In genomic region chr13:21401636-21402286, GRCm38 (mm10) we compare ENCODE assay signal across 8 mouse cellular contexts. TPM values are rescaled to one million over a fixed set of nuclear protein-coding genes. Genes with fewer than 3 reads are reported as not detected.
DNase-seq lines count a peak whose midpoint lies in the region; ATAC-seq and TF ChIP-seq lines count a peak whose summit lies in the region.

No protein-coding gene starts in this region.

- DNase-seq in kidney, postnatal 0 days (ENCODE audit: low spot score): peak; percentile 59
- no peak for DNase-seq in kidney, adult 18-20 months
- peak; percentile 56 for DNase-seq in heart, postnatal 0 days (ENCODE audit: low spot score)
- DNase-seq in midbrain, embryonic 10.5 days (ENCODE audit: low spot score): peak; percentile 13
- no peak for DNase-seq in layer of hippocampus, adult 18-20 months (ENCODE audit: low spot score in 2 of 2)
- no peak for DNase-seq in frontal cortex, postnatal 36 days (ENCODE audit: low spot score in 2 of 2)
- no peak for DNase-seq in natural killer cell, adult 2 months (ENCODE audit: low spot score in 2 of 2)

- H3K4me2 ChIP-seq in kidney, postnatal 0 days (ENCODE audit: low read length): peak overlapping the region; percentile 84
- H3K4me2 ChIP-seq in heart, postnatal 0 days (ENCODE audit: low read depth, low read length): peak overlapping the region; percentile 63

- H3K36me3 ChIP-seq in kidney, postnatal 0 days (ENCODE audit: insufficient read depth, low read length): 0 out of 2 replicates have a peak, but pooled peaks cover 8% of the 10 kb centered on the region
- peaks cover 14% of the 10 kb centered on the region for H3K36me3 ChIP-seq in heart, postnatal 0 days (replicated peaks; ENCODE audit: control insufficient read depth, insufficient read depth, low read length)
- H3K36me3 ChIP-seq in midbrain, embryonic 10.5 days: peaks cover 34% of the 10 kb centered on the region

- ATAC-seq in kidney, postnatal 0 days (replicated peaks; ENCODE audit: low FRiP score, low read depth): no peak
- ATAC-seq in heart, postnatal 0 days (ENCODE audit: insufficient read depth, low read depth): peak; percentile 36

- H3K27me3 ChIP-seq in kidney, postnatal 0 days (ENCODE audit: insufficient read depth, low read length): no peaks in the 10 kb centered on the region
- H3K27me3 ChIP-seq in heart, postnatal 0 days (ENCODE audit: control insufficient read depth, insufficient read depth, low read length): no peaks in the 10 kb centered on the region
- H3K27me3 ChIP-seq in midbrain, embryonic 10.5 days (ENCODE audit: low read depth, poor library complexity, severe bottlenecking): no peaks in the 10 kb centered on the region; the same call in 1 of the 2 replicates

- no peak for TF ChIP-seq POLR2A in bone marrow macrophage, adult 2 months (IDR thresholded peaks at IDR 0.05; ENCODE audit: borderline replicate concordance, low read depth, low read length)

- TF ChIP-seq CTCF in kidney, postnatal 0 days (IDR thresholded peaks at IDR 0.05; ENCODE audit: low read depth): no peak
- TF ChIP-seq CTCF in bone marrow macrophage, adult 2 months (IDR thresholded peaks at IDR 0.05; ENCODE audit: low read depth, low read length): no peak
- TF ChIP-seq CTCF in heart, postnatal 0 days (IDR thresholded peaks at IDR 0.05; ENCODE audit: low read depth): no peak

- no peaks in the 10 kb centered on the region; the same call in 1 of the 2 replicates for H3K4me1 ChIP-seq in kidney, postnatal 0 days (replicated peaks; ENCODE audit: insufficient read depth, low read length)
- peaks cover 2% of the 10 kb centered on the region; the same call in 1 of the 2 replicates for H3K4me1 ChIP-seq in bone marrow macrophage, adult 2 months (ENCODE audit: control insufficient read depth, insufficient read depth, low read length)
- H3K4me1 ChIP-seq in heart, postnatal 0 days (ENCODE audit: control insufficient read depth, insufficient read depth): peaks cover 19% of the 10 kb centered on the region; the same call in 1 of the 2 replicates
- H3K4me1 ChIP-seq in midbrain, embryonic 10.5 days: peaks cover 17% of the 10 kb centered on the region

- H3K9ac ChIP-seq in kidney, postnatal 0 days (ENCODE audit: low read depth, low read length): peak overlapping the region; percentile 88
- peak overlapping the region; percentile 94 for H3K9ac ChIP-seq in heart, postnatal 0 days (replicated peaks; ENCODE audit: low read depth, low read length)

- H3K4me3 ChIP-seq in kidney, postnatal 0 days (replicated peaks; ENCODE audit: low read depth, low read length): peak overlapping the region; percentile 81
- peak overlapping the region; percentile 67 for H3K4me3 ChIP-seq in bone marrow macrophage, adult 2 months (ENCODE audit: insufficient read depth, low read length)
- H3K4me3 ChIP-seq in heart, postnatal 0 days (ENCODE audit: low read depth, low read length): peak overlapping the region; percentile 96
- peak overlapping the region; percentile 88 for H3K4me3 ChIP-seq in midbrain, embryonic 10.5 days

- H3K27ac ChIP-seq in kidney, postnatal 0 days: peak overlapping the region; percentile 87
- no peak overlapping the region for H3K27ac ChIP-seq in bone marrow macrophage, adult 2 months (ENCODE audit: insufficient read depth, low read depth, low read length)
- peak overlapping the region; percentile 95 for H3K27ac ChIP-seq in heart, postnatal 0 days (ENCODE audit: low read depth)
- peak overlapping the region; percentile 93 for H3K27ac ChIP-seq in midbrain, embryonic 10.5 days (replicated peaks)

- WGBS in kidney, postnatal 0 days: 13% methylated on average over 12 of the region's 12 CpGs
- WGBS in heart, postnatal 0 days: 8% methylated on average over 12 of the region's 12 CpGs
- 13% methylated on average over 12 of the region's 12 CpGs for WGBS in midbrain, embryonic 10.5 days

- no peaks in the 10 kb centered on the region for H3K9me3 ChIP-seq in kidney, postnatal 0 days (replicated peaks; ENCODE audit: low read length)
- no peaks in the 10 kb centered on the region for H3K9me3 ChIP-seq in heart, postnatal 0 days (replicated peaks; ENCODE audit: control insufficient read depth, low read length)
- no peaks in the 10 kb centered on the region for H3K9me3 ChIP-seq in midbrain, embryonic 10.5 days (replicated peaks)

- TF ChIP-seq EP300 in heart, postnatal 0 days (IDR thresholded peaks at IDR 0.05; ENCODE audit: low read depth): no peak

RNA-seq across cellular contexts. Expression of gene Zkscan3, which starts 0.8 kb away (rescaled TPM):
- polyA plus RNA-seq in kidney, postnatal 0 days (2015; fragmentation: Nextera tagmentation; extraction: Ambion mirVana): 64.7 and 65.4 TPM in 2 replicates
- polyA plus RNA-seq in bone marrow macrophage, adult 2 months (2012; ENCODE audit: insufficient read depth, insufficient read length, missing spikeins): 54.9 and 59.3 TPM in 2 replicates
- 32.7 and 40.8 TPM in 2 replicates for total RNA-seq in heart, postnatal 0 days (2014; rRNA removed; ENCODE audit: low replicate concordance)
- polyA plus RNA-seq in heart, postnatal 0 days (2015; fragmentation: Nextera tagmentation; extraction: Ambion mirVana): 49.1 and 54.5 TPM in 2 replicates
- 87.1 and 91.1 TPM in 2 replicates for polyA plus RNA-seq in midbrain, embryonic 10.5 days (2016; fragmentation: Nextera tagmentation; extraction: Ambion mirVana)
- 10 to 100 TPM; 36.9 to 41.3 TPM for total RNA-seq in layer of hippocampus, adult 18-20 months (2021)

RNA-seq across cellular contexts. Expression of gene Pgbd1, which starts 39.1 kb away (rescaled TPM):
- 2.0 and 2.5 TPM in 2 replicates for polyA plus RNA-seq in kidney, postnatal 0 days (2015; fragmentation: Nextera tagmentation; extraction: Ambion mirVana)
- polyA plus RNA-seq in bone marrow macrophage, adult 2 months (2012; ENCODE audit: insufficient read depth, insufficient read length, missing spikeins): 0.17 and 0.65 TPM in 2 replicates
- 1.7 and 1.9 TPM in 2 replicates for total RNA-seq in heart, postnatal 0 days (2014; rRNA removed; ENCODE audit: low replicate concordance)
- polyA plus RNA-seq in heart, postnatal 0 days (2015; fragmentation: Nextera tagmentation; extraction: Ambion mirVana): 1.5 and 2.1 TPM in 2 replicates
- polyA plus RNA-seq in midbrain, embryonic 10.5 days (2016; fragmentation: Nextera tagmentation; extraction: Ambion mirVana): 5.1 TPM in 2 replicates
- 1 to 10 TPM; 1.1 to 1.6 TPM for total RNA-seq in layer of hippocampus, adult 18-20 months (2021)

RNA-seq across cellular contexts. Expression of gene Zscan12, which starts 39.1 kb away (rescaled TPM):
- polyA plus RNA-seq in kidney, postnatal 0 days (2015; fragmentation: Nextera tagmentation; extraction: Ambion mirVana): 9.7 and 10.0 TPM in 2 replicates
- polyA plus RNA-seq in bone marrow macrophage, adult 2 months (2012; ENCODE audit: insufficient read depth, insufficient read length, missing spikeins): 5.7 and 7.1 TPM in 2 replicates
- total RNA-seq in heart, postnatal 0 days (2014; rRNA removed; ENCODE audit: low replicate concordance): 3.6 and 7.8 TPM in 2 replicates
- polyA plus RNA-seq in heart, postnatal 0 days (2015; fragmentation: Nextera tagmentation; extraction: Ambion mirVana): 5.2 TPM in 2 replicates
- polyA plus RNA-seq in midbrain, embryonic 10.5 days (2016; fragmentation: Nextera tagmentation; extraction: Ambion mirVana): 20.4 and 21.9 TPM in 2 replicates
- 1 to 10 TPM; 8.6 TPM for total RNA-seq in layer of hippocampus, adult 18-20 months (2021)

RNA-seq across cellular contexts. Expression of gene Zscan26, which starts 51.8 kb away (rescaled TPM):
- polyA plus RNA-seq in kidney, postnatal 0 days (2015; fragmentation: Nextera tagmentation; extraction: Ambion mirVana): 21.1 and 23.2 TPM in 2 replicates
- polyA plus RNA-seq in bone marrow macrophage, adult 2 months (2012; ENCODE audit: insufficient read depth, insufficient read length, missing spikeins): 44.4 and 50.9 TPM in 2 replicates
- 14.1 and 17.5 TPM in 2 replicates for total RNA-seq in heart, postnatal 0 days (2014; rRNA removed; ENCODE audit: low replicate concordance)
- 19.5 and 22.4 TPM in 2 replicates for polyA plus RNA-seq in heart, postnatal 0 days (2015; fragmentation: Nextera tagmentation; extraction: Ambion mirVana)
- polyA plus RNA-seq in midbrain, embryonic 10.5 days (2016; fragmentation: Nextera tagmentation; extraction: Ambion mirVana): 24.2 and 25.6 TPM in 2 replicates
- total RNA-seq in layer of hippocampus, adult 18-20 months (2021): 10 to 100 TPM; 54.4 to 55.9 TPM

RNA-seq across cellular contexts. Expression of gene Olfr1367, which starts 55.1 kb away (rescaled TPM):
- not detected in 2 replicates for polyA plus RNA-seq in kidney, postnatal 0 days (2015; fragmentation: Nextera tagmentation; extraction: Ambion mirVana)
- polyA plus RNA-seq in bone marrow macrophage, adult 2 months (2012; ENCODE audit: insufficient read depth, insufficient read length, missing spikeins): not detected in 2 replicates
- total RNA-seq in heart, postnatal 0 days (2014; rRNA removed; ENCODE audit: low replicate concordance): not detected in 2 replicates
- not detected in 2 replicates for polyA plus RNA-seq in heart, postnatal 0 days (2015; fragmentation: Nextera tagmentation; extraction: Ambion mirVana)
- polyA plus RNA-seq in midbrain, embryonic 10.5 days (2016; fragmentation: Nextera tagmentation; extraction: Ambion mirVana): not detected in 2 replicates
- total RNA-seq in layer of hippocampus, adult 18-20 months (2021): not detected

Comparison
In these comparisons a context has a peak if more than half of its experiments do, and no peak if none do; other contexts are left out.
1. DNase-seq: peak in kidney, postnatal 0 days (single experiment), heart, postnatal 0 days (single experiment) and midbrain, embryonic 10.5 days (single experiment); none in kidney, adult 18-20 months (single experiment), layer of hippocampus, adult 18-20 months (0 of 2), frontal cortex, postnatal 36 days (0 of 2) and natural killer cell, adult 2 months (0 of 2).
2. Peak in every context shown above with its lines, with median percentiles within 50 percentile points of each other: H3K4me3 ChIP-seq.